ENCODE assay signal across 21 mouse cellular contexts in genomic region chr17:48462096-48462495, GRCm38 (mm10). TPM values are rescaled to one million over a fixed set of nuclear protein-coding genes. Genes with fewer than 3 reads are reported as not detected.
DNase-seq lines count a peak whose midpoint lies in the region; ATAC-seq and TF ChIP-seq lines count a peak whose summit lies in the region.
"Had no signal": no experiment of that assay in that cellular context is flagged by ENCODE, and none has a peak within 500 bp of the region (broad histone marks: within the 10 kb centered on the region; RNA-seq: fewer than 3 reads in every experiment).

No protein-coding gene starts in this region.

- H3K36me3 ChIP-seq in E14TG2a.4 (ENCODE audit: insufficient read depth, low read length), result no peaks in the 10 kb centered on the region
- no peaks in the 10 kb centered on the region for H3K36me3 ChIP-seq in thymus, adult 2 months (ENCODE audit: control insufficient read depth, insufficient read depth, low read length)
- no peaks in the 10 kb centered on the region for H3K36me3 ChIP-seq in forebrain, embryonic 16.5 days (ENCODE audit: control insufficient read depth, insufficient read depth)
- H3K36me3 ChIP-seq: heart, embryonic 15.5 days; liver, embryonic 12.5 days; midbrain, embryonic 15.5 days had no signal

- peak overlapping the region; percentile 4; the same call in 1 of the 2 replicates for H3K4me3 ChIP-seq in E14TG2a.4 (replicated peaks; ENCODE audit: low read length)
- peak overlapping the region; percentile 51 for H3K4me3 ChIP-seq in thymus, adult 2 months (ENCODE audit: control insufficient read depth, insufficient read depth, low read length)
- H3K4me3 ChIP-seq in forebrain, embryonic 16.5 days (replicated peaks; ENCODE audit: low read length), result no peak overlapping the region
- H3K4me3 ChIP-seq: erythroblast, embryonic 14.5 days; heart, embryonic 15.5 days; liver, embryonic 12.5 days; midbrain, embryonic 15.5 days had no signal

- H3K27me3 ChIP-seq in E14TG2a.4 (ENCODE audit: insufficient read depth, low read length), result peaks cover 38% of the 10 kb centered on the region
- H3K27me3 ChIP-seq in thymus, adult 2 months (ENCODE audit: control insufficient read depth, insufficient read depth, low read length), result no peaks in the 10 kb centered on the region
- no peaks in the 10 kb centered on the region for H3K27me3 ChIP-seq in forebrain, embryonic 16.5 days (replicated peaks; ENCODE audit: control insufficient read depth, insufficient read depth, low read length)
- H3K27me3 ChIP-seq: midbrain, embryonic 15.5 days; Patski had no signal

- WGBS in thymus, adult 2 months, result 20% methylated on average over 13 of the region's 13 CpGs
- 96% methylated on average over 13 of the region's 13 CpGs for WGBS in forebrain, embryonic 16.5 days

- peak overlapping the region; percentile 75 for H3K27ac ChIP-seq in thymus, adult 2 months (ENCODE audit: control insufficient read depth, insufficient read depth, low read length)
- no peak overlapping the region for H3K27ac ChIP-seq in forebrain, embryonic 16.5 days (ENCODE audit: low read length)
- H3K27ac ChIP-seq: heart, embryonic 15.5 days; hindbrain, postnatal 0 days; kidney, postnatal 0 days; liver, embryonic 12.5 days; midbrain, embryonic 15.5 days had no signal

- peaks cover 26% of the 10 kb centered on the region for H3K4me1 ChIP-seq in E14TG2a.4 (replicated peaks; ENCODE audit: low read depth, low read length)
- H3K4me1 ChIP-seq in thymus, adult 2 months (replicated peaks; ENCODE audit: control insufficient read depth, insufficient read depth, low read length), result peaks cover 43% of the 10 kb centered on the region
- peaks cover 2% of the 10 kb centered on the region; the same call in 1 of the 2 replicates for H3K4me1 ChIP-seq in forebrain, embryonic 16.5 days (replicated peaks; ENCODE audit: control insufficient read depth, insufficient read depth, low read length)
- H3K4me1 ChIP-seq: midbrain, embryonic 15.5 days had no signal

- TF ChIP-seq POLR2A in thymus, adult 2 months (IDR thresholded peaks at IDR 0.05; ENCODE audit: control insufficient read depth, extremely low read depth, insufficient read depth, low read length, poor library complexity), result peak; percentile 44

- no peak overlapping the region for H3K9ac ChIP-seq in forebrain, embryonic 16.5 days (replicated peaks; ENCODE audit: low read depth, low read length)
- H3K9ac ChIP-seq: heart, embryonic 15.5 days; liver, embryonic 12.5 days; midbrain, embryonic 15.5 days had no signal

- DNase-seq in B cell, adult 2 months, result peak; percentile 40 to 42
- peak; percentile 77 for DNase-seq in thymus, adult 2 months
- DNase-seq in adipocyte (ENCODE audit: low spot score), result no peak
- no peak for DNase-seq in heart, postnatal 36 days
- DNase-seq: adrenal gland, adult 8-10 months; cerebellum, adult 2 months; layer of hippocampus, adult 9-11 months; lung, postnatal 10 days had no signal

- no peak for TF ChIP-seq CTCF in E14TG2a.4 (conservative IDR thresholded peaks at IDR 0.05; ENCODE audit: low read length)
- TF ChIP-seq CTCF in thymus, adult 2 months (IDR thresholded peaks at IDR 0.05; ENCODE audit: borderline replicate concordance, control insufficient read depth, extremely low read depth, insufficient read depth, low read length, poor library complexity), result no peak

- no peaks in the 10 kb centered on the region for H3K9me3 ChIP-seq in E14TG2a.4 (ENCODE audit: low read length)
- H3K9me3 ChIP-seq in forebrain, embryonic 16.5 days (ENCODE audit: control insufficient read depth, low read length), result no peaks in the 10 kb centered on the region
- H3K9me3 ChIP-seq: heart, embryonic 15.5 days; liver, embryonic 12.5 days; midbrain, embryonic 15.5 days had no signal

- intact Hi-C loops in heart, postnatal 36 days (cut with DNase I), result loop anchor here (10.0 kb wide), 1 partner anchor 723 kb away; no protein-coding TSS in a partner anchor

- ATAC-seq in megakaryocyte, adult 5-6 weeks (ENCODE audit: poor library complexity, severe bottlenecking), result peak; percentile 45
- no peak for ATAC-seq in forebrain, embryonic 16.5 days
- ATAC-seq: hindbrain, postnatal 0 days; liver, embryonic 12.5 days; midbrain, embryonic 15.5 days; Patski had no signal

- H3K4me2 ChIP-seq in forebrain, embryonic 16.5 days (ENCODE audit: low read length), result no peak overlapping the region
- H3K4me2 ChIP-seq: heart, embryonic 15.5 days; liver, embryonic 12.5 days; midbrain, embryonic 15.5 days had no signal

RNA-seq across cellular contexts. Expression of gene Unc5cl, which starts 7.4 kb away (rescaled TPM):
- total RNA-seq in megakaryocyte, adult 5-6 weeks (2015), result 0.38 TPM in 1 of 2 replicates, not detected in the other
- 0.37 and 0.40 TPM in 2 replicates for total RNA-seq in megakaryocyte, adult 5-6 weeks (2017)
- polyA plus RNA-seq in thymus, adult 2 months (2012; rRNA removed), result 68.1 and 72.7 TPM in 2 replicates
- polyA plus RNA-seq in forebrain, embryonic 16.5 days (2015; fragmentation: Nextera tagmentation; extraction: Ambion mirVana), result 0.19 TPM in 1 of 2 replicates, not detected in the other
- under 1 TPM in 1 of 2 experiments, not detected in 1; 0.24 TPM for total RNA-seq in heart, postnatal 36 days (2021)
- total RNA-seq: adrenal gland, adult 8-10 months; gastrocnemius, postnatal 4 days had no signal

RNA-seq across cellular contexts. Expression of gene Tspo2, which starts 10.8 kb away (rescaled TPM):
- total RNA-seq in megakaryocyte, adult 5-6 weeks (2015), result 3.2 and 5.3 TPM in 2 replicates
- 4.4 and 14.3 TPM in 2 replicates for total RNA-seq in megakaryocyte, adult 5-6 weeks (2017)
- 0.22 and 0.31 TPM in 2 replicates for polyA plus RNA-seq in thymus, adult 2 months (2012; rRNA removed)
- polyA plus RNA-seq in forebrain, embryonic 16.5 days (2015; fragmentation: Nextera tagmentation; extraction: Ambion mirVana), result 2.0 and 2.5 TPM in 2 replicates
- under 1 TPM; 0.27 to 0.64 TPM for total RNA-seq in heart, postnatal 36 days (2021)
- total RNA-seq: CH12.LX; left cerebral cortex, postnatal 36 days had no signal

RNA-seq across cellular contexts. Expression of gene Apobec2, which starts 29.4 kb away (rescaled TPM):
- total RNA-seq in megakaryocyte, adult 5-6 weeks (2015), result 0.45 TPM in 1 of 2 replicates, not detected in the other
- total RNA-seq in megakaryocyte, adult 5-6 weeks (2017), result 0.20 TPM in 1 of 2 replicates, not detected in the other
- 0.99 and 7.6 TPM in 2 replicates for polyA plus RNA-seq in thymus, adult 2 months (2012; rRNA removed)
- 0.29 and 0.43 TPM in 2 replicates for polyA plus RNA-seq in forebrain, embryonic 16.5 days (2015; fragmentation: Nextera tagmentation; extraction: Ambion mirVana)
- 100 to 1,000 TPM; 236 to 256 TPM for total RNA-seq in heart, postnatal 36 days (2021)
- total RNA-seq: left cerebral cortex, postnatal 36 days had no signal
- polyA plus RNA-seq: erythroblast, embryonic 14.5 days had no signal

RNA-seq across cellular contexts. Expression of gene Oard1, which starts 52.3 kb away (rescaled TPM):
- 40.3 and 42.5 TPM in 2 replicates for total RNA-seq in megakaryocyte, adult 5-6 weeks (2015)
- 52.8 and 53.3 TPM in 2 replicates for total RNA-seq in megakaryocyte, adult 5-6 weeks (2017)
- 12.0 TPM in 2 replicates for polyA plus RNA-seq in thymus, adult 2 months (2012; rRNA removed)
- 49.1 and 54.5 TPM in 2 replicates for polyA plus RNA-seq in forebrain, embryonic 16.5 days (2015; fragmentation: Nextera tagmentation; extraction: Ambion mirVana)
- 10 to 100 TPM; 15.8 to 16.3 TPM for total RNA-seq in heart, postnatal 36 days (2021)

RNA-seq across cellular contexts. Expression of gene Nfya, which starts 52.4 kb away (rescaled TPM):
- total RNA-seq in megakaryocyte, adult 5-6 weeks (2015), result 83.3 and 85.2 TPM in 2 replicates
- 32.8 and 47.1 TPM in 2 replicates for total RNA-seq in megakaryocyte, adult 5-6 weeks (2017)
- 210 and 244 TPM in 2 replicates for polyA plus RNA-seq in thymus, adult 2 months (2012; rRNA removed)
- 19.7 and 21.8 TPM in 2 replicates for polyA plus RNA-seq in forebrain, embryonic 16.5 days (2015; fragmentation: Nextera tagmentation; extraction: Ambion mirVana)
- 10 to 100 TPM; 15.3 to 20.6 TPM for total RNA-seq in heart, postnatal 36 days (2021)

Comparison
In these comparisons a context has a peak if more than half of its experiments do, and no peak if none do; other contexts are left out.
1. DNase-seq: peak in B cell, adult 2 months (2 of 2) and thymus, adult 2 months (single experiment); none in adipocyte (single experiment) and heart, postnatal 36 days (0 of 2).
2. RNA of gene Apobec2, which starts 29.4 kb away (total RNA-seq): 236 to 256 TPM in heart, postnatal 36 days; 0.20 to 0.45 TPM in megakaryocyte, adult 5-6 weeks; every median in the first group is over 100 times any median in the second.